Mouse (Mus musculus) adrenal gland, adult (tissue): ENCODE data around the gene Tmem117.

Experiments
- DNase-seq, 2 experiments: peaks; one replicate each; pipeline ENCODE4 v3.0.0; 2022 to 2023; ENCODE audit warnings: low spot score in 1 of 2; ENCODE audit not compliant: inconsistent age in 2 of 2

Tmem117 gene

GRCm38 (mm10) chr15:95135926-95136609 lies 507.0 kb downstream of the Tmem117 start:
- DNase-seq: no peak

- no peak for DNase-seq
These were observed 508.2 kb downstream of the Tmem117 start for GRCm38 (mm10) chr15:95137018-95137810.

GRCm38 (mm10) chr15:95138709-95139409 lies 509.8 kb downstream of the Tmem117 start:
- DNase-seq: no peak

GRCm38 (mm10) chr15:95144131-95144530 lies 515.1 kb downstream of the Tmem117 start:
- no peak for DNase-seq

GRCm38 (mm10) chr15:95145118-95145517 lies 516.1 kb downstream of the Tmem117 start:
- DNase-seq: no peak
